Mouse (Mus musculus) erythroblast, embryonic 14.5 days (primary cell): Measurements from ENCODE around the gene Btbd9.

Experiments
- GATA1 ChIP-seq: IDR thresholded peaks from 2 replicates; pipeline ENCODE4 v1.6.1; 2012; ENCODE audit warnings: low read length, inconsistent platforms, mixed read lengths
- TAL1 ChIP-seq: IDR thresholded peaks from 3 replicates; pipeline ENCODE4 v1.6.1; 2012; ENCODE audit warnings: low read length, inconsistent platforms, mixed read lengths

DNA sequence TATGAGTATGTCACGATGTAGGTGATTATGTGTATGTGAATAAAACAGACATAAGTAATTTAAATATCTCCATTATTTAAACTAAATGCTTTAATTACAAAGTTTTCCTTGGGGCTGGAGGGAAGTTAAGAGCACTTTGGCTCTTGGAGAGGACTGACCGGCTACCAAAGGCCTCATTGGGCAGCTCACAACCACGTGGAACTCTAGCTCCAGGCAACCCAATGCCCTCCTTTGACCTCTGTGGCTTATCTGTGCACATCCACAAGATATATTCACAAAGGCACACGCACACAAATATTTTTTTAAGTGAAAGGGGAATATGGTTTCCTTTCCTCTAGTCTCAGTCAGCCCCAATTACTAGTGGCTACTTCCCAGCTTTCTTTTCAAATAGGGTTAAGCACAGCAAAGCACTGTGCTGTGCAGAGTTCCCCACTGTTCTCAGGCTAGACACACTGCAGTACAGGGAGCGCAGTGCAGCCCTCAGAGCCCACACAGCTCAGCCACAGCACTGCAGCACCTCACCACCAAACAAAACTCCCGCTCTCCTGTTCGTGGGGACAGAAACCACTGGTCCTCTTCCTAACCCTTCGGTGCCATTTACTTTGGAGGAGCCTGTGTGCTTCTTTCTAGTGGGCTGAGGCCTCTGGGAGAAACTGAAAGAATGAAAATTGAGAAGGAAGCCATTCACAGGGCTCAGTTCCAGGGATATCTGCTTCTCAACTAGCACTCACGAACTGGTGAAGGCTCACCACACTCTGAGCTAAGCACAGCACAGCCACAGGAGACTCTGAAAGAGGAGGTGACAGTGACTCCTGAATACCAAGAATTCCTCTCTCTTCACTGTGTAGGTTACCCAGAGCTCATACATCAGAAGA, 26.2 kb downstream of the Btbd9 start:
- TF ChIP-seq TAL1: no peak
- TF ChIP-seq GATA1: no peak
